Mouse (Mus musculus): ENCODE results near the gene Cfap70. TPM values are rescaled to one million over a fixed set of nuclear protein-coding genes. Genes with fewer than 3 reads are reported as not detected.

Cfap70 gene
- polyA plus RNA-seq, 1 experiment from 2014 or later, result 0.16 TPM

GRCm38 (mm10) chr14:20436976-20437375, 15.1 kb downstream of the Cfap70 start:
- ATAC-seq (ENCODE audit: low FRiP score, low TSS enrichment), result no peak

GRCm38 (mm10) chr14:20432420-20432819, 19.6 kb downstream of the Cfap70 start:
- no peak overlapping the region for H3K4me2 ChIP-seq (replicated peaks; ENCODE audit: low read depth)
- H3K27ac ChIP-seq (replicated peaks), result no peak overlapping the region
- H3K36me3 ChIP-seq (ENCODE audit: control insufficient read depth, insufficient read depth, low read length), result no peaks in the 10 kb centered on the region
- H3K9ac ChIP-seq (ENCODE audit: low read length), result no peak overlapping the region
- no peak overlapping the region for H3K4me3 ChIP-seq (ENCODE audit: low read depth, low read length)
- DNase-seq (ENCODE audit: low spot score) (no peak), ATAC-seq (ENCODE audit: low FRiP score, low TSS enrichment) (no peak)
- TF ChIP-seq CTCF (IDR thresholded peaks at IDR 0.05; ENCODE audit: low read depth) (no peak), EP300 (optimal IDR thresholded peaks at IDR 0.05) (no peak)
- no peaks in the 10 kb centered on the region for H3K4me1 ChIP-seq (replicated peaks; ENCODE audit: control insufficient read depth, insufficient read depth)
- 79% methylated on average over 4 of the region's 4 CpGs for WGBS
- no peaks in the 10 kb centered on the region for H3K9me3 ChIP-seq (ENCODE audit: control insufficient read depth, low read length)
- no peaks in the 10 kb centered on the region for H3K27me3 ChIP-seq (ENCODE audit: control insufficient read depth, insufficient read depth, low read length)

More at GRCm38 (mm10) chr14:20436976-20437375, 15.1 kb downstream of the Cfap70 start:
- 61% methylated on average over 6 of the region's 6 CpGs for WGBS
- DNase-seq (ENCODE audit: low spot score), result no peak
- Histone ChIP-seq H3K4me1 (replicated peaks; ENCODE audit: control insufficient read depth, insufficient read depth) (no peaks in the 10 kb centered on the region), H3K4me3 (ENCODE audit: low read depth, low read length) (no peak overlapping the region), H3K9ac (ENCODE audit: low read length) (no peak overlapping the region), H3K4me2 (replicated peaks; ENCODE audit: low read depth) (no peak overlapping the region), H3K9me3 (ENCODE audit: control insufficient read depth, low read length) (no peaks in the 10 kb centered on the region), H3K27ac (replicated peaks) (no peak overlapping the region), H3K36me3 (ENCODE audit: control insufficient read depth, insufficient read depth, low read length) (no peaks in the 10 kb centered on the region), H3K27me3 (ENCODE audit: control insufficient read depth, insufficient read depth, low read length) (no peaks in the 10 kb centered on the region)
- no peak for TF ChIP-seq EP300 (optimal IDR thresholded peaks at IDR 0.05)
- TF ChIP-seq CTCF (IDR thresholded peaks at IDR 0.05; ENCODE audit: low read depth), result no peak

- Histone ChIP-seq H3K4me1 (replicated peaks; ENCODE audit: control insufficient read depth, insufficient read depth) (no peaks in the 10 kb centered on the region), H3K9ac (ENCODE audit: low read length) (no peak overlapping the region), H3K4me3 (ENCODE audit: low read depth, low read length) (no peak overlapping the region), H3K9me3 (ENCODE audit: control insufficient read depth, low read length) (no peaks in the 10 kb centered on the region), H3K36me3 (ENCODE audit: control insufficient read depth, insufficient read depth, low read length) (no peaks in the 10 kb centered on the region), H3K27ac (replicated peaks) (no peak overlapping the region), H3K4me2 (replicated peaks; ENCODE audit: low read depth) (no peak overlapping the region), H3K27me3 (ENCODE audit: control insufficient read depth, insufficient read depth, low read length) (no peaks in the 10 kb centered on the region)
- WGBS, result 43% methylated on average over 6 of the region's 6 CpGs
- ATAC-seq (ENCODE audit: low FRiP score, low TSS enrichment), result no peak
- no peak for DNase-seq (ENCODE audit: low spot score)
- TF ChIP-seq CTCF (IDR thresholded peaks at IDR 0.05; ENCODE audit: low read depth) (no peak), EP300 (optimal IDR thresholded peaks at IDR 0.05) (no peak)
These were observed 20.3 kb downstream of the Cfap70 start for GRCm38 (mm10) chr14:20431726-20432125.

- H3K4me3 ChIP-seq (ENCODE audit: low read depth, low read length), result no peak overlapping the region
- TF ChIP-seq CTCF (IDR thresholded peaks at IDR 0.05; ENCODE audit: low read depth) (no peak), EP300 (optimal IDR thresholded peaks at IDR 0.05) (no peak)
- no peaks in the 10 kb centered on the region for H3K36me3 ChIP-seq (ENCODE audit: control insufficient read depth, insufficient read depth, low read length)
- H3K9me3 ChIP-seq (ENCODE audit: control insufficient read depth, low read length), result no peaks in the 10 kb centered on the region
- DNase-seq (ENCODE audit: low spot score) (no peak), ATAC-seq (ENCODE audit: low FRiP score, low TSS enrichment) (no peak)
- H3K4me1 ChIP-seq (replicated peaks; ENCODE audit: control insufficient read depth, insufficient read depth), result no peaks in the 10 kb centered on the region
- no peaks in the 10 kb centered on the region for H3K27me3 ChIP-seq (ENCODE audit: control insufficient read depth, insufficient read depth, low read length)
- no peak overlapping the region for H3K9ac ChIP-seq (ENCODE audit: low read length)
- 44% methylated on average over 1 of the region's 1 CpGs for WGBS
- no peak overlapping the region for H3K27ac ChIP-seq (replicated peaks)
- no peak overlapping the region for H3K4me2 ChIP-seq (replicated peaks; ENCODE audit: low read depth)
These were observed 22.2 kb downstream of the Cfap70 start for GRCm38 (mm10) chr14:20429833-20430232.

- ATAC-seq (ENCODE audit: low FRiP score, low TSS enrichment), result no peak
- no peaks in the 10 kb centered on the region for H3K27me3 ChIP-seq (ENCODE audit: control insufficient read depth, insufficient read depth, low read length)
- no peak overlapping the region for H3K4me3 ChIP-seq (ENCODE audit: low read depth, low read length)
- WGBS, result 48% methylated on average over 1 of the region's 1 CpGs
- H3K36me3 ChIP-seq (ENCODE audit: control insufficient read depth, insufficient read depth, low read length), result no peaks in the 10 kb centered on the region
- no peak overlapping the region for H3K27ac ChIP-seq (replicated peaks)
- TF ChIP-seq CTCF (IDR thresholded peaks at IDR 0.05; ENCODE audit: low read depth) (peak; percentile 34), EP300 (optimal IDR thresholded peaks at IDR 0.05) (no peak)
- no peak overlapping the region for H3K4me2 ChIP-seq (replicated peaks; ENCODE audit: low read depth)
- no peak for DNase-seq (ENCODE audit: low spot score)
- no peaks in the 10 kb centered on the region for H3K4me1 ChIP-seq (replicated peaks; ENCODE audit: control insufficient read depth, insufficient read depth)
- no peaks in the 10 kb centered on the region for H3K9me3 ChIP-seq (ENCODE audit: control insufficient read depth, low read length)
- H3K9ac ChIP-seq (ENCODE audit: low read length), result no peak overlapping the region
These were observed 23.4 kb downstream of the Cfap70 start for GRCm38 (mm10) chr14:20428593-20428992.

- H3K27ac ChIP-seq (replicated peaks), result no peak overlapping the region
- H3K9me3 ChIP-seq (ENCODE audit: control insufficient read depth, low read length), result no peaks in the 10 kb centered on the region
- WGBS, result 79% methylated on average over 6 of the region's 6 CpGs
- H3K27me3 ChIP-seq (ENCODE audit: control insufficient read depth, insufficient read depth, low read length), result no peaks in the 10 kb centered on the region
- no peak overlapping the region for H3K9ac ChIP-seq (ENCODE audit: low read length)
- H3K4me2 ChIP-seq (replicated peaks; ENCODE audit: low read depth), result no peak overlapping the region
- TF ChIP-seq CTCF (IDR thresholded peaks at IDR 0.05; ENCODE audit: low read depth), result no peak
- no peak for TF ChIP-seq EP300 (optimal IDR thresholded peaks at IDR 0.05)
- no peak for ATAC-seq (ENCODE audit: low FRiP score, low TSS enrichment)
- no peak overlapping the region for H3K4me3 ChIP-seq (ENCODE audit: low read depth, low read length)
- H3K4me1 ChIP-seq (replicated peaks; ENCODE audit: control insufficient read depth, insufficient read depth), result no peaks in the 10 kb centered on the region
- DNase-seq (ENCODE audit: low spot score), result no peak
- H3K36me3 ChIP-seq (ENCODE audit: control insufficient read depth, insufficient read depth, low read length), result no peaks in the 10 kb centered on the region
These were observed 29.0 kb downstream of the Cfap70 start for GRCm38 (mm10) chr14:20423046-20423445.
